Mouse (Mus musculus) kidney, adult 2 months (tissue): ENCODE results near the gene Pink1.

Experiments
- CTCF ChIP-seq: fragments of 200-500 bp; conservative IDR thresholded peaks from 2 replicates; pipeline ENCODE4 v1.5.1; 2011; ENCODE audit warnings: low read depth, mild to moderate bottlenecking, control low read depth, low read length, moderate library complexity, mixed read lengths; ENCODE audit not compliant: insufficient read depth, insufficient read length
- POLR2A ChIP-seq: fragments of 200-500 bp; IDR thresholded peaks from one replicate; pipeline ENCODE4 v1.6.1; 2011; ENCODE audit warnings: low read depth, low read length, control low read depth

GRCm38 (mm10) chr4:138324451-138324850 lies 1.7 kb downstream of the Pink1 start:
- TF ChIP-seq POLR2A, result no peak
- TF ChIP-seq CTCF, result no peak
